16 mouse cellular contexts compared by ENCODE assay signal in genomic region chr19:21941720-21942119, GRCm38 (mm10).
DNase-seq lines count a peak whose midpoint lies in the region; ATAC-seq and TF ChIP-seq lines count a peak whose summit lies in the region.
"Had no signal": no experiment of that assay in that cellular context is flagged by ENCODE, and none has a peak within 500 bp of the region (broad histone marks: within the 10 kb centered on the region; RNA-seq: fewer than 3 reads in every experiment).

No protein-coding gene starts in this region.

- TF ChIP-seq CTCF in liver, adult 2 months (IDR thresholded peaks at IDR 0.05; ENCODE audit: low read depth, low read length) = no peak

- no peak overlapping the region for H3K4me2 ChIP-seq in liver, embryonic 11.5 days
- H3K4me2 ChIP-seq: neural tube, embryonic 13.5 days had no signal

- H3K36me3 ChIP-seq in heart, embryonic 10.5 days = no peaks in the 10 kb centered on the region
- no peaks in the 10 kb centered on the region for H3K36me3 ChIP-seq in liver, adult 2 months (ENCODE audit: control insufficient read depth, insufficient read depth, low read length)
- no peaks in the 10 kb centered on the region for H3K36me3 ChIP-seq in liver, embryonic 11.5 days (ENCODE audit: control insufficient read depth, insufficient read depth, low read length)
- H3K36me3 ChIP-seq: hindbrain, embryonic 15.5 days; neural tube, embryonic 13.5 days had no signal

- H3K79me2 ChIP-seq in liver, adult 2 months (ENCODE audit: control insufficient read depth, insufficient read depth, low read length) = no peaks in the 10 kb centered on the region

- peak overlapping the region; percentile 73 for H3K27ac ChIP-seq in heart, embryonic 10.5 days
- peak overlapping the region; percentile 59 for H3K27ac ChIP-seq in liver, adult 2 months (replicated peaks; ENCODE audit: insufficient read depth, low read depth, low read length)
- H3K27ac ChIP-seq in liver, embryonic 11.5 days (ENCODE audit: low read depth, low read length) = no peak overlapping the region
- H3K27ac ChIP-seq: hindbrain, embryonic 15.5 days; neural tube, embryonic 13.5 days; stomach, postnatal 0 days had no signal

- ATAC-seq in liver, embryonic 11.5 days (replicated peaks; ENCODE audit: low FRiP score) = no peak
- ATAC-seq in granulocyte monocyte progenitor cell, adult 5-6 weeks (replicated peaks; ENCODE audit: poor library complexity, severe bottlenecking) = peak; percentile 33; the same call in 1 of the 2 replicates
- no peak for ATAC-seq in megakaryocyte-erythroid progenitor cell, adult 5-6 weeks (replicated peaks; ENCODE audit: low FRiP score, low TSS enrichment, poor library complexity, severe bottlenecking)
- ATAC-seq in inflammation-experienced regulatory T-cells, adult 6 months = no peak
- ATAC-seq: forebrain, embryonic 16.5 days had no signal

- H3K4me3 ChIP-seq in heart, embryonic 10.5 days = no peak overlapping the region
- H3K4me3 ChIP-seq in liver, adult 2 months (ENCODE audit: insufficient read depth, low read depth, low read length) = no peak overlapping the region
- H3K4me3 ChIP-seq in liver, embryonic 11.5 days (ENCODE audit: low read depth, low read length) = no peak overlapping the region
- H3K4me3 ChIP-seq: hindbrain, embryonic 15.5 days; neural tube, embryonic 13.5 days had no signal

- no peak overlapping the region for H3K9ac ChIP-seq in liver, adult 2 months (ENCODE audit: low read depth, low read length)
- H3K9ac ChIP-seq in liver, embryonic 11.5 days (ENCODE audit: low read depth, low read length) = no peak overlapping the region
- H3K9ac ChIP-seq: hindbrain, embryonic 15.5 days; neural tube, embryonic 13.5 days had no signal

- no peaks in the 10 kb centered on the region for H3K9me3 ChIP-seq in heart, embryonic 10.5 days
- H3K9me3 ChIP-seq in liver, embryonic 11.5 days (ENCODE audit: control insufficient read depth, low read length) = no peaks in the 10 kb centered on the region
- H3K9me3 ChIP-seq: hindbrain, embryonic 15.5 days; neural tube, embryonic 13.5 days had no signal

- H3K4me1 ChIP-seq in heart, embryonic 10.5 days = no peaks in the 10 kb centered on the region
- H3K4me1 ChIP-seq in liver, adult 2 months (ENCODE audit: control insufficient read depth, insufficient read depth, low read length) = no peaks in the 10 kb centered on the region; the same call in 1 of the 2 replicates
- no peaks in the 10 kb centered on the region for H3K4me1 ChIP-seq in liver, embryonic 11.5 days (replicated peaks; ENCODE audit: control insufficient read depth, insufficient read depth, low read length)
- H3K4me1 ChIP-seq: hindbrain, embryonic 15.5 days; neural tube, embryonic 13.5 days had no signal

- WGBS in heart, embryonic 10.5 days = 51% methylated on average over 2 of the region's 2 CpGs
- 55% methylated on average over 2 of the region's 2 CpGs for WGBS in liver, adult 2 months
- WGBS in liver, embryonic 11.5 days = 28% methylated on average over 2 of the region's 2 CpGs

- intact Hi-C loops in heart, postnatal 25 days (cut with DNase I) = loop anchor here (5.0 to 10.0 kb wide), 5 partner anchors 44 to 367 kb away; no protein-coding TSS in a partner anchor

- no peak for TF ChIP-seq POLR2A in liver, adult 2 months (IDR thresholded peaks at IDR 0.05; ENCODE audit: extremely low read depth, insufficient read depth, low read length)

- no peaks in the 10 kb centered on the region for H3K27me3 ChIP-seq in heart, embryonic 10.5 days (ENCODE audit: insufficient read depth, poor library complexity, severe bottlenecking)
- no peaks in the 10 kb centered on the region for H3K27me3 ChIP-seq in liver, adult 2 months (ENCODE audit: control insufficient read depth, insufficient read depth, low read length)
- no peaks in the 10 kb centered on the region for H3K27me3 ChIP-seq in liver, embryonic 11.5 days (replicated peaks; ENCODE audit: control insufficient read depth, insufficient read depth, low read length)
- H3K27me3 ChIP-seq: hindbrain, embryonic 15.5 days; neural tube, embryonic 13.5 days had no signal

- DNase-seq in heart, embryonic 10.5 days (ENCODE audit: low spot score) = no peak
- no peak for DNase-seq in heart, postnatal 25 days (ENCODE audit: low spot score)
- DNase-seq in liver, adult 2 months (ENCODE audit: extremely low read depth, low read depth, low spot score) = peak; percentile 15
- DNase-seq in liver, embryonic 11.5 days (ENCODE audit: low spot score) = no peak
- peak; percentile 56 for DNase-seq in lung, postnatal 25 days (ENCODE audit: low spot score)
- DNase-seq: adrenal gland, postnatal 25 days; cerebellum, postnatal 10 days; gastrocnemius, postnatal 10 days; spleen, adult 18-20 months had no signal

Comparison
In these comparisons a context has a peak if more than half of its experiments do, and no peak if none do; other contexts are left out.
1. DNase-seq: peak in liver, adult 2 months (single experiment) and lung, postnatal 25 days (single experiment); none in heart, embryonic 10.5 days (single experiment), heart, postnatal 25 days (single experiment) and liver, embryonic 11.5 days (single experiment).